Mouse (Mus musculus) C2C12 (cell line): ENCODE results near the gene Camta1. TPM values are rescaled to one million over a fixed set of nuclear protein-coding genes. Genes with fewer than 3 reads are reported as not detected.

Experiments used
- H3K27me3 ChIP-seq: one replicate; pipeline ENCODE4 v1.6.1; 2011; ENCODE audit not compliant: control insufficient read depth, insufficient read depth, insufficient read length
- H3K36me3 ChIP-seq: one replicate; pipeline ENCODE4 v1.6.1; 2011; ENCODE audit not compliant: control insufficient read depth, insufficient read depth
- H3K4me3 ChIP-seq: one replicate; pipeline ENCODE4 v1.5.1; 2011; ENCODE audit warnings: mild to moderate bottlenecking, control low read depth; ENCODE audit not compliant: poor library complexity, insufficient read depth, severe bottlenecking
- H3K79me2 ChIP-seq: one replicate; pipeline ENCODE4 v1.6.1; 2011; ENCODE audit not compliant: control insufficient read depth, insufficient read depth
- H3K79me3 ChIP-seq: one replicate; pipeline ENCODE4 v1.6.1; 2011; ENCODE audit warnings: low read depth, control low read depth
- H3ac ChIP-seq: one replicate; pipeline ENCODE3; 2011; ENCODE audit warnings: low read depth; ENCODE audit not compliant: control insufficient read depth, insufficient read length
- CEBPB ChIP-seq: IDR thresholded peaks from one replicate; pipeline ENCODE4 v1.6.1; 2011; ENCODE audit warnings: low read depth, mild to moderate bottlenecking, control low read depth, moderate library complexity
- CTCF ChIP-seq: IDR thresholded peaks from one replicate; pipeline ENCODE4 v1.5.1; 2011; ENCODE audit not compliant: control insufficient read depth, insufficient read depth, insufficient read length
- FOSL1 ChIP-seq: IDR thresholded peaks from one replicate; pipeline ENCODE4 v1.8.0; 2011; ENCODE audit warnings: mild to moderate bottlenecking, low read length; ENCODE audit not compliant: poor library complexity, insufficient read depth, severe bottlenecking
- MAX ChIP-seq: IDR thresholded peaks from one replicate; pipeline ENCODE4 v1.6.1; 2011; ENCODE audit warnings: mild to moderate bottlenecking, control low read depth
- MYOD1 ChIP-seq: IDR thresholded peaks from one replicate; pipeline ENCODE4 v1.6.1; 2011; ENCODE audit warnings: low read depth; ENCODE audit not compliant: control insufficient read depth, insufficient read length
- MYOG ChIP-seq: IDR thresholded peaks from one replicate; pipeline ENCODE4 v1.6.1; 2011; ENCODE audit not compliant: control insufficient read depth, insufficient read length; ENCODE audit errors: extremely low read depth
- USF1 ChIP-seq: IDR thresholded peaks from one replicate; pipeline ENCODE4 v1.6.1; 2011; ENCODE audit warnings: low read depth, mild to moderate bottlenecking, control low read depth, moderate library complexity
- polyA plus RNA-seq: library from polyadenylated mRNA; unstranded; fragments of >200 nt; fragmentation: generic; extraction: Trizol; gene quantifications from one replicate; pipeline ENCODE4 v1.2.1, GENCODE M21; 2012; ENCODE audit warnings: missing spikeins

The Camta1 gene
- polyA plus RNA-seq, 1 experiment = 21.7 TPM

DNA sequence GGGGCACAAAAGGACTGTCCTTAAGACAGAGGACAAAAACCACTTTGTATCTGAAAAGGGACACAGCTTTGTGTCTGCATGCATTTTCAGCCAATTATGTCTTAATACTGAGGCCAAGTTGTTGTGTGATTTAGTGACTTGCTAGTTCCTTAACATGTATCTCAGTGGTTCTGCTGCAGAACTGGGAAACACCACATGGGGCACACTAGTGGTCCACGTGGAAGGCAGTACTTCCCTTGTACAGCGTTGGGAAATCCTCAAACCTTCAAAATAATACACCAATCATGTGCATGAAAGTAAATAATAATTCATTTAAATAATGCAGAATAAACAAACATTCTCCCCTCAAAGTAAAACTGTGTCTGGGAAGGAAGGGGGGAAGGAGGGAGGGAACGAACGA is 792.9 kb downstream of the Camta1 start:
- TF ChIP-seq MAX (no peak), CEBPB (no peak), MYOG (no peak), CTCF (no peak), MYOD1 (no peak), USF1 (no peak), FOSL1 (no peak)
- no peak overlapping the region for H3K4me3 ChIP-seq

GRCm38 (mm10) chr4:151059566-151059965 is 802.1 kb downstream of the Camta1 start:
- H3K79me2 ChIP-seq = peaks cover 29% of the 10 kb centered on the region
- no peak for TF ChIP-seq MYOD1
- TF ChIP-seq USF1 = no peak
- no peak for TF ChIP-seq MYOG
- no peak for TF ChIP-seq CTCF
- no peak for TF ChIP-seq MAX
- no peak for TF ChIP-seq CEBPB
- no peak for TF ChIP-seq FOSL1
- H3K4me3 ChIP-seq = no peak overlapping the region
- peaks cover 8% of the 10 kb centered on the region for H3K27me3 ChIP-seq
- peaks cover 9% of the 10 kb centered on the region for H3K36me3 ChIP-seq
- no peak overlapping the region for H3ac ChIP-seq
- peaks cover 14% of the 10 kb centered on the region for H3K79me3 ChIP-seq

More for the DNA sequence above, 792.9 kb downstream of the Camta1 start:
- H3ac ChIP-seq = no peak overlapping the region
- peaks cover 82% of the 10 kb centered on the region for H3K27me3 ChIP-seq
- no peaks in the 10 kb centered on the region for H3K79me2 ChIP-seq
- H3K36me3 ChIP-seq = no peaks in the 10 kb centered on the region
- no peaks in the 10 kb centered on the region for H3K79me3 ChIP-seq

GRCm38 (mm10) chr4:151058634-151059033 is 803.0 kb downstream of the Camta1 start:
- no peak overlapping the region for H3K4me3 ChIP-seq

GRCm38 (mm10) chr4:151057347-151058321 is 804.0 kb downstream of the Camta1 start, which contains the start of gene Vamp3:
Vamp3 (minus strand) TSS chr4:151057963.
- Histone ChIP-seq H3K79me2 (peaks cover 49% of the 10 kb centered on the region), H3K36me3 (peaks cover 29% of the 10 kb centered on the region), H3ac (peak within 1 kb of the TSS; percentile 93), H3K79me3 (peaks cover 19% of the 10 kb centered on the region), H3K27me3 (no peaks in the 10 kb centered on the region), H3K4me3 (peak within 1 kb of the TSS; percentile 79)
- TF ChIP-seq MAX (peak; percentile 67), CTCF (no peak)

More at GRCm38 (mm10) chr4:151058634-151059033, 803.0 kb downstream of the Camta1 start:
- Histone ChIP-seq H3K79me2 (peaks cover 39% of the 10 kb centered on the region), H3K36me3 (peaks cover 19% of the 10 kb centered on the region), H3K27me3 (peaks cover 4% of the 10 kb centered on the region), H3K79me3 (peaks cover 18% of the 10 kb centered on the region), H3ac (no peak overlapping the region)
- no peak for TF ChIP-seq CTCF
- TF ChIP-seq MYOG = no peak
- TF ChIP-seq FOSL1 = no peak
- no peak for TF ChIP-seq MAX
- no peak for TF ChIP-seq USF1
- no peak for TF ChIP-seq CEBPB
- TF ChIP-seq MYOD1 = no peak

DNA sequence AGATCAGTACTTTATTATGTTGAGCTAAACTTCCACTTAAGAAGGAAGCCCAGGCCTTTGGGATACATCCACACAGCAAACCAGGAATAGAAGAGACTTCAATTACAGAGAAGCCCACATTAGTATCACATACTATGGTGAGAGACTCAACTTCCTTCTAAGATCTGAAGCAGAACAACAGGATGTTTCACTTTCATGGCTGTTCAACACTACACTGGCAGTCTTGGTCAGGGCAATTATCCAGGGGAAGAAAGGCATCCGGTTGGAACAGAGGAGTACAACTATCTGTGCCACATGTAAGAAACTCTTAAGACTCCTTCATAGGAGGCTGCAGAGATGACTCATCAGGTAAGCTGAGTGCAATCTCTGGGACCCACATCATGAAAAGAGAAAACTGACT is 810.5 kb downstream of the Camta1 start:
- H3ac ChIP-seq = no peak overlapping the region
- TF ChIP-seq MAX = no peak
- no peak for TF ChIP-seq CEBPB
- TF ChIP-seq FOSL1 = no peak
- TF ChIP-seq CTCF = no peak
- TF ChIP-seq MYOG = no peak
- no peak for TF ChIP-seq MYOD1
- no peak for TF ChIP-seq USF1
- no peaks in the 10 kb centered on the region for H3K27me3 ChIP-seq
- H3K79me3 ChIP-seq = peaks cover 12% of the 10 kb centered on the region
- H3K36me3 ChIP-seq = peaks cover 80% of the 10 kb centered on the region
- no peak overlapping the region for H3K4me3 ChIP-seq
- peaks cover 55% of the 10 kb centered on the region for H3K79me2 ChIP-seq
